Mouse (Mus musculus) heart, postnatal 10 days (tissue): Measurements from ENCODE around the gene Kcnrg. TPM values are rescaled to one million over a fixed set of nuclear protein-coding genes. Genes with fewer than 3 reads are reported as not detected.
A peak's percentile ranks its signal among the peaks of the same experiment; 100 is the strongest.

Experiments
- DNase-seq, 2 experiments: peaks; one replicate each; pipeline ENCODE4 v3.0.0; 2021
- intact Hi-C: fragments of 180-260 bp; cut with DNase I; formaldehyde crosslinking; loops from one replicate; pipeline ENCODE4 v1.15.1; 2025
- microRNA-seq, 2 experiments: library from miRNA; unstranded; fragments of <30 nt; microRNA quantifications; one replicate each; pipeline ENCODE4 v1.2.0; 2022
- total RNA-seq, 2 experiments: library from RNA; stranded (reverse); gene quantifications; 2 replicates each; pipeline ENCODE4 v1.2.3; 2021

The Kcnrg gene
- total RNA-seq, 2 experiments from 2014 or later = 0.32 to 0.43 TPM

- intact Hi-C loops = no loop called here
- no peak for DNase-seq
Observed at GRCm38 (mm10) chr14:61635969-61636368, 28.7 kb downstream of the Kcnrg start.

DNA sequence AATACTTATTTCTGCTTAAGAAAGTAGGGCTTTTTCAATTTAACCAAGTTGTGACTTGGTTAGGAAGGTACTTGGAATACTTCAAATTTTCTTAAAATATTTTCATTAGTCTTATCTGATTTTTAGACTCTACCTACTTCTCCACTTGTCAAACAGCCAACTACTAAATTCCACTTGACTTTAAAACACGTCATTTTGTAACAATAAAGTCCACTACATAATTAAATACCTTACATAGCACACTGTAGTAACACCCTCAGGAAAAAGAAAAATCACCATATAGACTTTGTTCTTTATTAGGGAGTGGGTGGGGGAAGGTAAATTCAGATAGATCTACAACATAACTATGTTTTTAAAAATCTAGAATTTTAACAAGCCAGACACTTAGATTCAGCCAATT is 35.4 kb downstream of the Kcnrg start:
- intact Hi-C loops = no loop called here
- no peak for DNase-seq

- intact Hi-C loops = loop anchor here (5.0 kb wide), 1 partner anchor 88 kb away; the partner anchor contains the start of gene Spryd7
- no peak for DNase-seq
Observed at GRCm38 (mm10) chr14:61645547-61645946, 38.3 kb downstream of the Kcnrg start.

GRCm38 (mm10) chr14:61647182-61647880 is 40.1 kb downstream of the Kcnrg start:
- intact Hi-C loops = loop anchor here (5.0 kb wide), 1 partner anchor 90 kb away; the partner anchor contains the start of gene Spryd7
- DNase-seq = peak; percentile 70 to 78

DNA sequence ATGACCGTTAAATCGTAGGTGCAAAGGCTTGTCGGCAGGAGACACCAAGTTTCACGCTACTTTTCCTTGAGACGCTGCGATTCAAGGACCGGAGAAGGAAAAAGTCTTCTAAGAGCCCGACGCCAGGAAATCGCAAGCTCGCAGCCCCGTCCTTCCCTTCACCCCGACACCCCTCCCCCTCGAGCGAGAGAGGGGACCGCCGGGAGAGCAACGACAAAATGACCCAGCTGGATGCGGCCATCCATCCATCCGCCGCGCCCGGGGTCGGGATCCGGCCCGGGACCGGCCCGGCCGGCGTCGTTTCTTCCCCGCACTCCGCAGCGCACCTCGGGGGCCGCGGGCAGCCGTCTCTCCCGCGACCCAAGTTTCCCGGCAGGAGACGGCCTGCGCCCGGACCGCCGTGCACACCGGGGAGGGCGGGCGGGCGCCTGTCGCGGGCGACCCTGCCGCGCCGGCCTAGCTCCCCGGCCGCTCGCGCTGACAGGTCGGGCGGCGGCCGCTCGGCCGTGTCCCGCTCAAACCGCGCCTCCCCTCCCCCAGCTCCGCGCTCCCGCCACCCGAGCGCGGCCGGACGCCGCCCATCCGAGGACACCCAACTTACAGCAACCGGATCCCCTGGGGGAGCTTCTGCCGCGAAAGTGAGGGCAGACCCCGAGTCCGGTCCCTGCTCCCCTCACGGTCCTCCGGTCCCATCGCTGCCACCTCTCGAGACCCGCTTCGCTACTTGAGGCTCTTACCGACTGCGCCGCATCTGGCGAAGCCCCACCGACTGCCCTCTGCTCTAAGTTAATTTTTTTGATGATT is 40.8 kb downstream of the Kcnrg start:
- intact Hi-C loops = loop anchor here (2.0 to 5.0 kb wide), 2 partner anchors 73 to 91 kb away; partner anchors contain the start of gene Spryd7
- no peak for DNase-seq

DNA sequence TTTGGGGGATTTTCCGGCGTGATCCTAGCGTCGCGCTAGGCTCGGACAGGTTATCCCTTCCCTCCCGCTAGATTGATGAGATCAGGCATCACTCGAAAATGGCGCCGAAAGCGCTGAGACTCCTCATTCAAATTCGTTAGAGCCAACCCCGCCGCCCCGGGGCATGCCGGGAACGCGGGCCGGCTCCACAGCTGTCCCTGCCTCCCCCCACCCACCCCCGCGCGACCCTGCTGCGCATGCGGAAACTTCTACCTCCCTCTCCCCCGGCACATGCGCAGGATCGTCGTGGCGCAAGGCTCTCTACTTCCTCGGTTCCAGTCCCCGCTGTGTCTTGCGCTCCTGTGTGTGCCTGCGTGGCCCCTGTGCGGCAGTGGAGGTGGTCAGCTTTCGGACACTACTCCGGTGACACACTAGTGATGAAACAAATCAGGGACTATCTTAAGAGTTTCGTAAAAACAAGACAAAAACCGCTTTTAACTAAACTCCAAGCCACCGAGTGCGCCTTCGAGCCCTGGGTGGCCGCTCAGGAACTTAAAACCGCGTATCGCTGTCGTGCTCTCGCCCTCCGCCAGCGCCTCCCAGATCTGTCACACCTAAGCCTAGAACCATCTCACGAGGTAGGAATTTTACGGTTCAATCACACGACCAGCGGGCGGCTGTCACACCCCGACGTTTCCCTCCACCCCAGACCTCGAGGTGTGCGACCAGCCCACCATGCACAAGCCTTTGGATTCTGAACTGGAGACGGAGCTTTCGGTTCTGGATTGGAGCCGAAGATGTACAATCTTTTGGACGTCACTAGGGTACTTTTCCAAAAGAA is 41.6 kb downstream of the Kcnrg start:
- peak; percentile 97 for DNase-seq
- intact Hi-C loops = loop anchor here (2.0 to 5.0 kb wide), 2 partner anchors 74 to 92 kb away; partner anchors contain the start of gene Spryd7

GRCm38 (mm10) chr14:61650291-61650960 is 43.2 kb downstream of the Kcnrg start:
- intact Hi-C loops = loop anchor here (1.0 to 2.0 kb wide), 4 partner anchors 30 to 806 kb away; partner anchors contain the start of gene Gucy1b2
- DNase-seq = peak; percentile 64 to 73

GRCm38 (mm10) chr14:61656469-61656868 is 49.2 kb downstream of the Kcnrg start:
- intact Hi-C loops = no loop called here
- no peak for DNase-seq

- intact Hi-C loops = no loop called here
- no peak for DNase-seq
Observed at GRCm38 (mm10) chr14:61661496-61661895, 54.2 kb downstream of the Kcnrg start.

DNA sequence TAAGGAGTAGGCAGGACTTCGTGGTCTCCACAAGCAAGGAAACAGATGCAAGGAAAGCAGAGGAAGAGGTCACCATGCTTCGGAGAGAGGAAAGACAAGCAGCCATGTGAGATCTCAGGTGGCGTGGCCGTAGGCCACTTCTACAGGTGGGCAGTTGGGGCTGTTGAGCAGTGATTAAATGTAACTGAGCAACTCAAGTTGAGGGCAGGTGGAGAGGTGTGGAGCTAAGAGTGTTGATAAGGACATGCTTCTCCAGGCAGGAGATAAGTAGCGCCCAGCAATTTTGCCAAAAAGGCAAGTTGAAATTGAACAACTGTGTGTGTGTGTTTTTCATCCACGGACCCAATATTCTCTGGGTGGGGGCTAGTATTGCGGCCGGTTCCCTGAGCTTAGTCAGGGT is 55.0 kb downstream of the Kcnrg start:
- DNase-seq = no peak
- intact Hi-C loops = no loop called here

Small RNA genes within 50 kb of the gene (microRNA-seq; reads per million reads assigned to microRNA genes)
- gene Mir15a (1,639 to 2,158 reads per million in 2 experiments), gene Mir16-1 (1,411 to 3,601 reads per million in 2 experiments)

Other genes starting within 250 kb of the Kcnrg start
- 1 to 10 TPM; 1.9 to 2.1 TPM for gene Ebpl, start 247.0 kb upstream of the Kcnrg start, total RNA-seq
- gene Kpna3, start 167.6 kb upstream of the Kcnrg start, total RNA-seq = 10 to 100 TPM; 37.7 to 47.8 TPM
- gene Spryd7, start 50.6 kb upstream of the Kcnrg start, total RNA-seq = 10 to 100 TPM; 46.6 to 48.7 TPM
- 10 to 100 TPM in 1 of 2 experiments, 1 to 10 TPM in 1; 9.0 to 13.2 TPM for gene Trim13, start 9.2 kb upstream of the Kcnrg start, total RNA-seq